Mouse (Mus musculus) liver, embryonic 14.5 days (tissue): ENCODE data around the gene Myef2. TPM values are rescaled to one million over a fixed set of nuclear protein-coding genes. Genes with fewer than 3 reads are reported as not detected.

Experiments used
- ATAC-seq: fragments of 200-750 bp; cut with Nextera tagmentation; 2 replicates; pipeline ENCODE4 v1.8.0; 2017; ENCODE audit warnings: moderate number of reproducible peaks, mild to moderate bottlenecking, moderate library complexity; ENCODE audit not compliant: insufficient read depth
- DNase-seq, 3 experiments: peaks; one replicate each; pipeline ENCODE4 v3.0.0-alpha.2; 2012 to 2013; ENCODE audit warnings: low read depth in 3 of 3, low spot score in 3 of 3
- H3K27ac ChIP-seq: fragments of 300-500 bp; sonication (generic); 2 replicates; pipeline ENCODE4 v1.5.1; 2014; ENCODE audit warnings: moderate library complexity, mild to moderate bottlenecking, control low read depth, inconsistent platforms
- H3K27me3 ChIP-seq: fragments of 300-500 bp; sonication (generic); 2 replicates; pipeline ENCODE4 v1.6.1; 2014; ENCODE audit warnings: mild to moderate bottlenecking, low read length, moderate library complexity; ENCODE audit not compliant: control insufficient read depth, insufficient read depth
- H3K36me3 ChIP-seq: fragments of 300-500 bp; sonication (generic); replicated peaks from 2 replicates; pipeline ENCODE4 v1.6.1; 2014; ENCODE audit warnings: low read depth; ENCODE audit not compliant: control insufficient read depth, insufficient read depth
- H3K4me1 ChIP-seq, 2 experiments: fragments of 200-500 bp in 1 of 2; fragments of 300-500 bp in 1 of 2; sonication (generic) in 1 of 2; replicated peaks; 2 replicates each; pipeline ENCODE4 v1.6.1; 2012 to 2014; ENCODE audit warnings: antibody characterized with exemption in 1 of 2, inconsistent platforms in 1 of 2, low read length in 1 of 2; ENCODE audit not compliant: control insufficient read depth in 2 of 2, insufficient read depth in 2 of 2
- H3K4me2 ChIP-seq: fragments of 300-500 bp; sonication (generic); 2 replicates; pipeline ENCODE4 v1.6.1; 2014; ENCODE audit warnings: low read depth, mild to moderate bottlenecking, control low read depth, moderate library complexity
- H3K4me3 ChIP-seq, 2 experiments: fragments of 200-500 bp in 1 of 2; fragments of 300-500 bp in 1 of 2; sonication (generic) in 1 of 2; 2 replicates each; pipeline ENCODE4 v1.5.1; 2012 to 2014; ENCODE audit warnings: low read depth in 2 of 2, low read length in 2 of 2, mild to moderate bottlenecking in 2 of 2, control low read depth in 1 of 2, inconsistent platforms in 1 of 2, moderate library complexity in 1 of 2; ENCODE audit not compliant: insufficient read depth in 1 of 2
- H3K9ac ChIP-seq: fragments of 300-500 bp; sonication (generic); replicated peaks from 2 replicates; pipeline ENCODE4 v1.6.1; 2014; ENCODE audit warnings: mild to moderate bottlenecking, control low read depth, moderate library complexity
- H3K9me3 ChIP-seq: fragments of 300-500 bp; sonication (generic); 2 replicates; pipeline ENCODE4 v1.6.1; 2016; ENCODE audit warnings: low read length, mixed read lengths; ENCODE audit not compliant: control insufficient read depth
- CTCF ChIP-seq: IDR thresholded peaks from 2 replicates; pipeline ENCODE4 v1.5.1; 2016; ENCODE audit warnings: antibody characterized with exemption, low read depth, control low read depth
- EP300 ChIP-seq: IDR thresholded peaks from 2 replicates; pipeline ENCODE4 v1.6.1; 2016; ENCODE audit warnings: antibody characterized with exemption, low read depth
- WGBS: fragments of 180-500 bp; shearing (Covaris S2); extraction: QIAGEN DNeasy Blood & Tissue Kit; methylation state at CpG from one replicate; pipeline ENCODE4 v1.1.7; 2014; ENCODE audit not compliant: insufficient replicate concordance; 5-methylcytosine and 5-hydroxymethylcytosine counted together
- polyA plus RNA-seq, 2 experiments: library from polyadenylated mRNA; depleted of rRNA in 1 of 2; stranded (reverse) in 1 of 2; unstranded in 1 of 2; fragments of >200 nt; fragmentation: Nextera tagmentation in 1 of 2; extraction: Ambion mirVana in 1 of 2; gene quantifications; 2 replicates each; pipeline versions ENCODE4 v1.2.1 to v1.2.3; 2012 to 2014

Gene Myef2
- polyA plus RNA-seq (2012; rRNA removed) (12.6 and 19.3 TPM in 2 replicates), polyA plus RNA-seq (2014; fragmentation: Nextera tagmentation; extraction: Ambion mirVana) (26.0 and 27.4 TPM in 2 replicates)

- Histone ChIP-seq H3K4me1 (peaks cover 14 to 18% of the 10 kb centered on the region in 2 experiments), H3K9ac (peak within 1 kb of the TSS; percentile 96), H3K27ac (peak within 1 kb of the TSS; percentile 70), H3K27me3 (no peaks in the 10 kb centered on the region), H3K4me3 (peak within 1 kb of the TSS; percentile 86 to 88), H3K36me3 (no peaks in the 10 kb centered on the region), H3K4me2 (peak within 1 kb of the TSS; percentile 78), H3K9me3 (no peaks in the 10 kb centered on the region)
- peak; percentile 91 for ATAC-seq
- under 1% methylated on average over 38 of the region's 48 CpGs for WGBS
- peak; percentile 67 to 76 (median 71) for DNase-seq
- peak; percentile 67 for TF ChIP-seq EP300
- TF ChIP-seq CTCF = no peak
These were observed at the start of gene Myef2 for GRCm38 (mm10) chr2:125123477-125123852. TSS of gene Myef2 (minus strand) at chr2:125123661.

GRCm38 (mm10) chr2:125162012-125162470, 38.6 kb upstream of the Myef2 start:
- WGBS = 57% methylated on average over 4 of the region's 4 CpGs
- ATAC-seq = no peak

GRCm38 (mm10) chr2:125155504-125155903, 32.0 kb upstream of the Myef2 start:
- Histone ChIP-seq H3K27ac (no peak overlapping the region), H3K36me3 (no peaks in the 10 kb centered on the region), H3K9me3 (no peaks in the 10 kb centered on the region), H3K4me3 (no peak overlapping the region), H3K4me1 (no peaks in the 10 kb centered on the region), H3K9ac (no peak overlapping the region), H3K27me3 (no peaks in the 10 kb centered on the region), H3K4me2 (no peak overlapping the region)
- DNase-seq (no peak), ATAC-seq (no peak)
- 19% methylated on average over 2 of the region's 2 CpGs for WGBS
- no peak for TF ChIP-seq CTCF
- no peak for TF ChIP-seq EP300

More at GRCm38 (mm10) chr2:125162012-125162470, 38.6 kb upstream of the Myef2 start:
- Histone ChIP-seq H3K4me1 (no peaks in the 10 kb centered on the region), H3K36me3 (no peaks in the 10 kb centered on the region), H3K4me2 (no peak overlapping the region), H3K27ac (no peak overlapping the region), H3K9ac (no peak overlapping the region), H3K27me3 (no peaks in the 10 kb centered on the region), H3K9me3 (no peaks in the 10 kb centered on the region), H3K4me3 (no peak overlapping the region)
- no peak for DNase-seq
- no peak for TF ChIP-seq EP300
- no peak for TF ChIP-seq CTCF

GRCm38 (mm10) chr2:125154294-125154693, 30.8 kb upstream of the Myef2 start:
- no peak for ATAC-seq
- H3K4me2 ChIP-seq = no peak overlapping the region
- no peak for DNase-seq
- no peaks in the 10 kb centered on the region for H3K36me3 ChIP-seq
- H3K9ac ChIP-seq = no peak overlapping the region
- no peak overlapping the region for H3K4me3 ChIP-seq
- H3K4me1 ChIP-seq = no peaks in the 10 kb centered on the region
- H3K27ac ChIP-seq = no peak overlapping the region
- no peaks in the 10 kb centered on the region for H3K9me3 ChIP-seq
- H3K27me3 ChIP-seq = no peaks in the 10 kb centered on the region
- TF ChIP-seq EP300 = no peak
- TF ChIP-seq CTCF = no peak
- WGBS = 69% methylated on average over 9 of the region's 9 CpGs

GRCm38 (mm10) chr2:125152388-125152787, 28.9 kb upstream of the Myef2 start, which contains the start of gene Slc12a1:
TSS of gene Slc12a1 (plus strand) at chr2:125152505.
- ATAC-seq (no peak), DNase-seq (no peak)
- no peak within 1 kb of the TSS for H3K27ac ChIP-seq
- H3K36me3 ChIP-seq = no peaks in the 10 kb centered on the region
- WGBS = 69% methylated on average over 6 of the region's 6 CpGs
- H3K4me2 ChIP-seq = no peak within 1 kb of the TSS
- H3K27me3 ChIP-seq = no peaks in the 10 kb centered on the region
- no peak within 1 kb of the TSS for H3K9ac ChIP-seq
- H3K9me3 ChIP-seq = no peaks in the 10 kb centered on the region
- H3K4me3 ChIP-seq = no peak within 1 kb of the TSS
- no peak for TF ChIP-seq EP300
- no peak for TF ChIP-seq CTCF
- no peaks in the 10 kb centered on the region for H3K4me1 ChIP-seq
